Mouse (Mus musculus) right cerebral cortex, postnatal 36 days (tissue): ENCODE results near the gene Sccpdh.
"Not testable (repeated sequence)": the region's sequence is repeated elsewhere in the genome, so short reads cannot be mapped to it uniquely, and the experiment has no call there.

Source experiments
- DNase-seq, 2 experiments: peaks; one replicate each; pipeline ENCODE4 v3.0.0; 2022; ENCODE audit warnings: low spot score in 2 of 2, mixed read lengths in 1 of 2

The Sccpdh gene

GRCm38 (mm10) chr1:179668013-179668805 lies at the start of gene Sccpdh:
TSS of gene Sccpdh (plus strand) at chr1:179668210.
- peak; percentile 63 to 71 for DNase-seq

- no peak for DNase-seq
Measured at GRCm38 (mm10) chr1:179622665-179623064, 45.3 kb upstream of the Sccpdh start.

- DNase-seq = no peak
Measured at GRCm38 (mm10) chr1:179623657-179624056, 44.4 kb upstream of the Sccpdh start.

DNA sequence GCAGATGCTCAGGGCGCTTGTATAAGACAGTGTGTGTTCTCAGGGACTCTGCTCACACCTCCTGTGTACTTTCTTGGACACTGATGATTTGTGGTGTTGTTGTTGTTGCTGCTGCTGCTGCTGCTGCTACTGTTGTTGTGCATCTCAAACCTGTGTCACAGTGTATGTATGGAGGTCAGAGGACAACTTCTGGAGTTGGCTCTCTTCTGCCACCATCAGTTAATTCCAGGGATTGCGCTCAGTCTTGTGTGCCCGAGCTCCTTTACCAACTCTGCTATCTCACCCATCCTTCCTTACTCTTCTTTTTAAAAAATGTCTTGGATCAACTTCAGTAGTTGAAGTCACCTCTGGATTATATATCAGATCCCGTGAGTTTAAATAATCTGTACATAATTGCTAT lies 43.7 kb upstream of the Sccpdh start:
- no peak for DNase-seq

- no peak for DNase-seq
Measured at GRCm38 (mm10) chr1:179627855-179628254, 40.2 kb upstream of the Sccpdh start.

DNA sequence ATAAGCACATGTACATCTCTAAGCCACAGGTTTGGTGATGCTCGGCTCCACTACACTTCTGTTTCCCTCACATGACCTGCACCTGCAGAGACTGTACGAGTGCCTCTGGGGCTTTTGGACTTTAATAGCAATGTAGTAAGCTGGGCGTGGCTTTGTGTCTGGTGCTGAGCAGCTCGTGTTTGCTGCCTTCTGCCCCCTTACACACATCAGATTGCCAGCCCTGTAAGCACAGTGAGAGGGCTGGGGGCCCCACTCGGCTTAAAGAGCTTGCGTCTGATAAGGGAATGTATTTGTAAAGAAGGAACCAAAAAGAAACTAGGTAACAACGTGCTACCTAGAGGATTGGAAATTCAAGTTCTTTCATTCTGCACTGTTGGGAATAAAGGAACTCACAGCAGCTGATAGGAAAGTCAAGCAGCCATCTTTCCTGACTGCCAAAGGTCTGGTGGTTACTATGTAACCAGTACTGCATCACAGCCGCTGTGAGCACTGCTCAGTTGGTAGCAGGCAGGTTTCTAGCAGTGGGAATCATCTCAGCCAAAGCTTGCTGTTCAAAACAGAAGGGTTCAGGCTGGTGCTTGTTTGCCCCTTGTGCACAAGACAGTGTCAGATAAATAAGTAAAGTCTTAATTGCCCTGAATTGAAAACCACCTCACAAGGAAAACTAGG lies 39.4 kb upstream of the Sccpdh start:
- no peak for DNase-seq

DNA sequence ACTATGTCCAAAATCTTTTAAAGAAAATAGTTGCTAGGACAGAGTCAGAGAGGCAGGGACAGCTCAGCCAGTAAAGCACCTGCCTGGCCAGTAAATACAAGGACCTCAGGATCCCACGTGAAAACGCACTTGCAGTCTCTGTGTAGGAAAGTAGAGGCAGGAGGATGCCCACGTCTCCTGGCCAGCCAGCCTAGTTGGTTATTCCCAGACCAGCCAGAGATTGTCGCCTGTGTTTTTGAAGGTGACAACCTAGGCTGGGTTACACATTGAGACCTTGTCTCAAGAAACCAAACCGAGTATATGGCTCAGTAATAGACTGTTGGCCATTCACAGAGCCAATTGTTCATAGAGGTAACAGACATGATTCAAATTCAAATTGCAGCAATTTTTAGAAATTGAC lies 38.7 kb upstream of the Sccpdh start:
- no peak for DNase-seq

- DNase-seq = no peak
Measured at GRCm38 (mm10) chr1:179632746-179633413, 35.1 kb upstream of the Sccpdh start.

GRCm38 (mm10) chr1:179633414-179633752 lies 34.6 kb upstream of the Sccpdh start:
- no peak for DNase-seq

- DNase-seq = no peak
Measured at GRCm38 (mm10) chr1:179634159-179634558, 33.9 kb upstream of the Sccpdh start.

DNA sequence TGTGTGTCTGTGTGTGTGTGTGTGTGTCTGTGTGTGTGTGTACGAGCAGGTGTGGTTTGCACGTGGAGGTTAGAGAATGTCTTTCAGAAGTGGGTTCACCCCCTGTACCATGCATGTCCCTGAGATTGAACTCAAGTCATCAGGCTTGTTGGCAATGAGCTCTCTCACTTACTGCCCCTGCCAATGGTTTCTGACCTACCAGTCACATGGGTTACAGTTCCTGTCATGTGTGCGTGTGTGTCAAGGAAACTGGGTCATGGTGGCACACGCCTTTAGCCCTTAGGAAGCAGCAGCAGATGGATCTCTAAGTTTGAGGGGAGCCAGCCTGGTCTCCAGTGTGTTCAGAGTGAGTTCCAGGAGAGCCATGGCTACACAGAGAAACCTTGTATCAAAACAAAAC lies 25.3 kb upstream of the Sccpdh start:
- DNase-seq = no peak

GRCm38 (mm10) chr1:179644151-179644550 lies 23.9 kb upstream of the Sccpdh start:
- DNase-seq = no peak

DNA sequence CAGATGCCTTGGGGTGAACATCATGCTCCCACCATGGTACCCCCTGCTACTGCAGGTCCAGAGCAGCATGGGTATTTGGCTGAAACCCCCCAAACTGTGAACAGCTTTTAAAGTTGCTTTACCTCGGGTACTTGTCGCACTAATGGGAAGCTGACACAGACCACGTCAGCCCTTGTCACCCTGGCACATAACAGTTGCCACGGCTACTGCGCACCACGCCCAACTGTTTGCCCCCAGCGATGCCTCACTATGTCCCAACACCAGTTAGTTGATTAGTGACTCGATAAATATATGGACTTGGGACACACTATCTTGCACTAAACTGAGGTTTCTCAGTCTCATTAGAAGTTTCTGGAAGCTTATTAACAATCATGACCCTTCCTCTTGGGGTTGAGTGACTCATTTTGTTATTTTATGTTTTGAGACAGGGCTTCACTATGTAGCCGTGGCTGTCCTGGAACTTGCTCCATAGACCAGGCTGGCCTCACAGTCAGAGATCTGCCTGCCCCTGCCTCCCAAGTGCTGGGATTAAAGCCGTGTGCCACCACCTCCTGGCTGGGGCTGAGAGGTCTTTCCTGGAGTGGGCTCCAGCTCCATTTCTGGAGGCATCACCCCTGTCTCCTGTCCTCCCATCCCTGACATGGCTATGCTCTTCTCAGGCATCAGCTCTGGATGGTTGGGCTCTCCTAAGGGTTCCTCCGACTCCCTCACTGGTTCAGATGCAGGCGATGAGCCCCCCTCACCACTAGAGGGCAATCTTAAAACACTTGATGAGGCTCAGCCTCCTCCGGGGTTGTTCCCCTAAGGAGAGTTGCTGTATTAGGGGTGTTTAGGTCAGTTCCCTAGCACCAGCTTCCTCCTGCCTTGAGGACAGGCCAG lies 22.7 kb upstream of the Sccpdh start:
- peak; percentile 52 to 71 for DNase-seq

- no peak for DNase-seq
Measured at GRCm38 (mm10) chr1:179645980-179646268, 22.1 kb upstream of the Sccpdh start.

DNA sequence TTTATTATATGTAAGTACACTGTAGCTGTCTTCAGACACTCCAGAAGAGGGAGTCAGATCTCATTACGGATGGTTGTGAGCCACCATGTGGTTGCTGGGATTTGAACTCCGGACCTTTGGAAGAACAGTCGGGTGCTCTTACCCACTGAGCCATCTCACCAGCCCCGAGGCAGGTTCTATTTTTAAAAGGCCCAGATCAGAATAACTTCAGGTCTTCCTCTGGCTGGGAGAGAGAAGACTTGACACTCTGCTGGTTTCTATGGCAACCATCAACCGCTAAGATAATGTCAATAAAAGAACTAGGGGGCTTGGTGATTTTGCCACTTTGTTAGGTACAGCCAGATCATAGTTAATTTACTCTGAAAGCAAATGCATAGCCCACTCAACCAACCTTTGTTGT lies 19.3 kb upstream of the Sccpdh start:
- not testable (repeated sequence) for DNase-seq

GRCm38 (mm10) chr1:179649324-179649723 lies 18.7 kb upstream of the Sccpdh start:
- no peak for DNase-seq

GRCm38 (mm10) chr1:179650284-179650683 lies 17.7 kb upstream of the Sccpdh start:
- no peak for DNase-seq

- DNase-seq = no peak
Measured at GRCm38 (mm10) chr1:179651224-179651623, 16.8 kb upstream of the Sccpdh start.

DNA sequence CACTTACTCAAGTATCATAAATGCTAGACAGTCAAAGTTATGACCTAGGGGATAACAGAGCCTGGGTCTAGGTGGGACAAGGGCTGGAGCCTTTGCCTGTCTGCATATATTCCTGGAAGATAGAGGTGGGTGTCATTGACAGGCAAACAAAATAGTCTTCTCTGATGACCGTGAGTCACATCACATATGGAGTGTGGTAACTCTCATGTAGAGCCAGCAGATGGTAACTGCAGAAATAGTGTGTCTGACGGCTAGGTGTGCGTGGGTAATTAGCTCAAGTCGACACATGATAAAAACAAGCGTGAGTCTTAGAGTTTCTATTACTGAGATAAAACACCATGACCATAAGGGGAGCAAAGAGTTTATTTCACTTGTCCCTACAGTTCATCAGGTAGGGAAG lies 4.9 kb upstream of the Sccpdh start:
- peak in 1 of 2 experiments; percentile 37 for DNase-seq

GRCm38 (mm10) chr1:179664309-179664930 lies 3.6 kb upstream of the Sccpdh start:
- no peak for DNase-seq

- no peak for DNase-seq
Measured at GRCm38 (mm10) chr1:179666971-179667370, 1.0 kb upstream of the Sccpdh start.

DNA sequence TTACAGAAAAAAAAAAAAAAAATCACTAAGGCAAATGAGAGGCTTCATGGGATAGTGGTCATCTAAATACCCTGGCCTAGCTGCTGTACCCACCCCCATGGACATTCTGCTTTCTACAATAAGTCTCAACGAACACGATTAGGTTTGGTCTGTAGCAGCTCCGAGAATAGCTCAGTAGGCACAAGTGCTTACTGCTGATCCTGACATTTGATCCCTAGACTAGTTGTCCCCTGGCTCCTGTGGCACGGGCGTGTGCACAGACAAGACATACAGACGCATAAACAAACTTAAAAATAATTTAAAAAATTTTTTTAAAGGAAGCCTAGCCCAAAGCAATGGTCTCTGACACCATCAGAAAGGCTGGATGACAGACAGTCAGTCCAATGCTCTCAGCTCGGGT lies 560 bp upstream of the Sccpdh start:
- no peak for DNase-seq
